ENCODE assay signal across 23 mouse cellular contexts in the genomic region with DNA sequence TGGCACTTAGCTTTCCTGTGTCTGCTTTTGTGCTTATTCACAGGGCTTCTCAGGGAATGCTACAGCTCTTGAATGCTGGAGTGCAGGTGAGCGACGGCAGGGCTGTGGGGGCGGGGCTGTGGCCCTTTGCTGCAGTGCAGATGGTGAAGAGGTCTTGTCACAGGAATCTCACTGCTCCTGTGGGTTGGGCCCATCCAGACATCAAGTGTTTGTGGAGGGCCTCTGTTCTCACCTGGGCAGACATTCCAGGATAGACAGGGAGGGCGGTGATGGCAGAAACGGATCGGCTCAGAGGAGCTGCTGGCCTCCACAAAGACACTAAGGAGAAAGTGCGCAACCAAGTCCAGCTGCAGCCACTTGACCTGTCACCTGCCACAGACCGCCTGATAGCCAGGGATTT. TPM values are rescaled to one million over a fixed set of nuclear protein-coding genes. Genes with fewer than 3 reads are reported as not detected.
DNase-seq lines count a peak whose midpoint lies in the region; ATAC-seq and TF ChIP-seq lines count a peak whose summit lies in the region.
"Had no signal": no experiment of that assay in that cellular context is flagged by ENCODE, and none has a peak within 500 bp of the region (broad histone marks: within the 10 kb centered on the region; RNA-seq: fewer than 3 reads in every experiment).

No protein-coding gene starts in this region.

- H3K36me3 ChIP-seq in forebrain, embryonic 15.5 days = no peaks in the 10 kb centered on the region
- no peaks in the 10 kb centered on the region; the same call in 1 of the 2 replicates for H3K36me3 ChIP-seq in forebrain, embryonic 12.5 days (replicated peaks)
- peaks cover 25% of the 10 kb centered on the region for H3K36me3 ChIP-seq in embryonic facial prominence, embryonic 10.5 days (replicated peaks)
- H3K36me3 ChIP-seq: embryonic facial prominence, embryonic 15.5 days; hindbrain, embryonic 13.5 days had no signal

- H3K9me3 ChIP-seq in forebrain, embryonic 15.5 days = no peaks in the 10 kb centered on the region
- H3K9me3 ChIP-seq in forebrain, embryonic 12.5 days = no peaks in the 10 kb centered on the region
- H3K9me3 ChIP-seq in embryonic facial prominence, embryonic 10.5 days = no peaks in the 10 kb centered on the region
- H3K9me3 ChIP-seq: embryonic facial prominence, embryonic 15.5 days; hindbrain, embryonic 13.5 days had no signal

- ATAC-seq in forebrain, embryonic 15.5 days (replicated peaks) = no peak
- no peak for ATAC-seq in forebrain, embryonic 12.5 days (ENCODE audit: low FRiP score)
- ATAC-seq: forebrain, embryonic 16.5 days had no signal

- 73% methylated on average over 8 of the region's 8 CpGs for WGBS in forebrain, embryonic 15.5 days
- 77% methylated on average over 8 of the region's 8 CpGs for WGBS in forebrain, embryonic 12.5 days
- 62% methylated on average over 8 of the region's 8 CpGs for WGBS in embryonic facial prominence, embryonic 10.5 days
- WGBS in lung, adult 2 months = 79% methylated on average over 8 of the region's 8 CpGs

- H3K27ac ChIP-seq in forebrain, embryonic 15.5 days (replicated peaks) = 0 out of 2 replicates have a peak overlapping the region, but pooled peaks have one; percentile 83
- no peak overlapping the region for H3K27ac ChIP-seq in forebrain, embryonic 12.5 days
- H3K27ac ChIP-seq in embryonic facial prominence, embryonic 10.5 days (replicated peaks) = peak overlapping the region; percentile 35
- H3K27ac ChIP-seq: embryonic facial prominence, embryonic 15.5 days; hindbrain, embryonic 13.5 days; kidney, postnatal 0 days had no signal

- H3K4me2 ChIP-seq in forebrain, embryonic 15.5 days (replicated peaks) = no peak overlapping the region
- no peak overlapping the region for H3K4me2 ChIP-seq in forebrain, embryonic 12.5 days
- H3K4me2 ChIP-seq: embryonic facial prominence, embryonic 15.5 days; hindbrain, embryonic 13.5 days had no signal

- no peak overlapping the region for H3K9ac ChIP-seq in forebrain, embryonic 15.5 days (replicated peaks)
- H3K9ac ChIP-seq in forebrain, embryonic 12.5 days = no peak overlapping the region
- H3K9ac ChIP-seq: embryonic facial prominence, embryonic 15.5 days; hindbrain, embryonic 13.5 days had no signal

- H3K27me3 ChIP-seq in forebrain, embryonic 15.5 days = no peaks in the 10 kb centered on the region
- no peaks in the 10 kb centered on the region for H3K27me3 ChIP-seq in forebrain, embryonic 12.5 days
- no peaks in the 10 kb centered on the region for H3K27me3 ChIP-seq in embryonic facial prominence, embryonic 10.5 days (replicated peaks; ENCODE audit: low read depth, poor library complexity, severe bottlenecking)
- H3K27me3 ChIP-seq: embryonic facial prominence, embryonic 15.5 days; hindbrain, embryonic 13.5 days had no signal

- no peak for TF ChIP-seq CTCF in lung, adult 2 months (IDR thresholded peaks at IDR 0.05; ENCODE audit: insufficient read depth, low read length)

- H3K4me3 ChIP-seq in forebrain, embryonic 15.5 days = no peak overlapping the region
- no peak overlapping the region for H3K4me3 ChIP-seq in forebrain, embryonic 12.5 days (replicated peaks)
- H3K4me3 ChIP-seq in embryonic facial prominence, embryonic 10.5 days = no peak overlapping the region
- no peak overlapping the region for H3K4me3 ChIP-seq in lung, adult 2 months (replicated peaks; ENCODE audit: extremely low read depth, low read depth, low read length)
- H3K4me3 ChIP-seq: embryonic facial prominence, embryonic 15.5 days; hindbrain, embryonic 13.5 days had no signal

- peaks cover 12% of the 10 kb centered on the region for H3K4me1 ChIP-seq in forebrain, embryonic 15.5 days
- peaks cover 8% of the 10 kb centered on the region for H3K4me1 ChIP-seq in forebrain, embryonic 12.5 days
- peaks cover 61% of the 10 kb centered on the region for H3K4me1 ChIP-seq in embryonic facial prominence, embryonic 10.5 days
- peaks cover 15% of the 10 kb centered on the region for H3K4me1 ChIP-seq in lung, adult 2 months (ENCODE audit: control insufficient read depth, insufficient read depth, low read length)

- no peak for TF ChIP-seq POLR2A in lung, adult 2 months (IDR thresholded peaks at IDR 0.05; ENCODE audit: borderline replicate concordance, extremely low read depth, low read depth, low read length)

- DNase-seq in embryonic facial prominence, embryonic 10.5 days (ENCODE audit: low spot score) = no peak
- peak; percentile 78 for DNase-seq in lung, adult 2 months
- DNase-seq in lung, postnatal 14 days = peak; percentile 71
- DNase-seq in retina, embryonic 14.5 days (ENCODE audit: low spot score) = no peak
- DNase-seq in thymus, postnatal 10 days (ENCODE audit: low spot score in 2 of 2) = no peak
- no peak for DNase-seq in layer of hippocampus, postnatal 36 days
- DNase-seq: adrenal gland, postnatal 10 days; cerebellum, adult 18-20 months; cerebellum, postnatal 25 days; embryo, embryonic 11 days; gastrocnemius, postnatal 14 days; heart, adult 18-20 months; heart, postnatal 36 days; kidney, adult 18-20 months; midbrain, embryonic 14.5 days; right cerebral cortex, adult 18-20 months; thymus, adult 18-20 months had no signal

RNA-seq across cellular contexts. Expression of gene Dusp7, which starts 42.2 kb away (rescaled TPM):
- polyA plus RNA-seq in forebrain, embryonic 15.5 days (2015; fragmentation: Nextera tagmentation; extraction: Ambion mirVana) = 9.2 and 10.4 TPM in 2 replicates
- polyA plus RNA-seq in forebrain, embryonic 12.5 days (2016; fragmentation: Nextera tagmentation; extraction: Ambion mirVana) = 12.1 and 16.3 TPM in 2 replicates
- 29.5 and 30.8 TPM in 2 replicates for polyA plus RNA-seq in embryonic facial prominence, embryonic 10.5 days (2016; fragmentation: Nextera tagmentation; extraction: Ambion mirVana)
- 223 and 262 TPM in 2 replicates for polyA plus RNA-seq in lung, adult 2 months (2012; rRNA removed)
- 10 to 100 TPM; 86.0 to 88.6 TPM for total RNA-seq in layer of hippocampus, postnatal 36 days (2021)

RNA-seq across cellular contexts. Expression of gene Poc1a, which starts 45.4 kb away (rescaled TPM):
- polyA plus RNA-seq in forebrain, embryonic 15.5 days (2015; fragmentation: Nextera tagmentation; extraction: Ambion mirVana) = 13.1 and 13.4 TPM in 2 replicates
- 23.4 and 23.8 TPM in 2 replicates for polyA plus RNA-seq in forebrain, embryonic 12.5 days (2016; fragmentation: Nextera tagmentation; extraction: Ambion mirVana)
- 39.9 and 46.4 TPM in 2 replicates for polyA plus RNA-seq in embryonic facial prominence, embryonic 10.5 days (2016; fragmentation: Nextera tagmentation; extraction: Ambion mirVana)
- 5.7 and 7.9 TPM in 2 replicates for polyA plus RNA-seq in lung, adult 2 months (2012; rRNA removed)
- 10 to 100 TPM; 10.6 to 12.2 TPM for total RNA-seq in layer of hippocampus, postnatal 36 days (2021)

Comparison
In these comparisons a context has a peak if more than half of its experiments do, and no peak if none do; other contexts are left out.
1. DNase-seq: peak in lung, adult 2 months (single experiment) and lung, postnatal 14 days (single experiment); none in embryonic facial prominence, embryonic 10.5 days (single experiment), retina, embryonic 14.5 days (single experiment), thymus, postnatal 10 days (0 of 2) and layer of hippocampus, postnatal 36 days (0 of 2).